Mouse (Mus musculus) olfactory bulb, adult 2 months (tissue): Measurements from ENCODE around the gene Xrcc5.

Experiments used
- CTCF ChIP-seq: fragments of 200-500 bp; IDR thresholded peaks from 2 replicates; pipeline ENCODE4 v1.5.1; 2012; ENCODE audit warnings: low read depth, mild to moderate bottlenecking, low read length, moderate library complexity; ENCODE audit not compliant: insufficient read depth
- POLR2A ChIP-seq: fragments of 200-500 bp; IDR thresholded peaks from 2 replicates; pipeline ENCODE4 v1.6.1; 2012; ENCODE audit warnings: mild to moderate bottlenecking, low read depth, low read length, moderate library complexity; ENCODE audit not compliant: insufficient read depth

DNA sequence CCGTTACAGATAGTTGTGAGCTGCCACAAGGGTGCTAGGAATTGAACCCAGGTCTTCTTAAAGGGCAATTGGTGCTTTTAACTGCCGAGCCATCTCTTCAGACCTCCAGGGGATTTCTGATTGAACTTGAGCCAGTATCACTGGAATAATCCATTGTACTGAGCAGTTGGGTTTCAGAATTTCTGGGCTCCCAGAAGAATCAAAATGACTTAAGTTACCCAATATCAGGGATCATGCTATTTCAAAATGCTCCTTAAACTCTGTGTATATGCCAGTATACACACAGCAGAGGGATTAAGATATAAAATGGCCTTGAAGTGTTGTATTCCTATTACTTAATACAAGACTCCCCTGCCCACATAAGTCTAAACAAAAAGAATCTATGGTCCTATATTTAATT is 15.3 kb upstream of the Xrcc5 start:
- no peak for TF ChIP-seq POLR2A
- TF ChIP-seq CTCF: no peak
